ENCODE assay signal across 17 mouse cellular contexts in genomic region chr1:155627746-155628145, GRCm38 (mm10).
"Had no signal": no experiment of that assay in that cellular context is flagged by ENCODE, and none has a peak within 500 bp of the region (broad histone marks: within the 10 kb centered on the region; RNA-seq: fewer than 3 reads in every experiment).

No protein-coding gene starts in this region.

- H3K4me1 ChIP-seq: lung, embryonic 15.5 days; megakaryocyte, embryonic 14.5 days; midbrain, embryonic 13.5 days; midbrain, embryonic 15.5 days; neural tube, embryonic 12.5 days; stomach, embryonic 15.5 days had no signal

- ATAC-seq: lung, postnatal 0 days; midbrain, embryonic 13.5 days; midbrain, embryonic 15.5 days had no signal

- H3K9ac ChIP-seq: lung, embryonic 15.5 days; midbrain, embryonic 13.5 days; midbrain, embryonic 15.5 days; neural tube, embryonic 12.5 days; stomach, embryonic 15.5 days had no signal

- DNase-seq: lung, adult 2 months; lung, postnatal 14 days; lung, postnatal 36 days; right cerebral cortex, postnatal 14 days; thymus, adult 18-20 months; thymus, postnatal 14 days; thymus, postnatal 36 days had no signal

- H3K4me3 ChIP-seq: lung, embryonic 15.5 days; megakaryocyte, embryonic 14.5 days; midbrain, embryonic 13.5 days; midbrain, embryonic 15.5 days; neural tube, embryonic 12.5 days; stomach, embryonic 15.5 days had no signal

- H3K36me3 ChIP-seq: midbrain, embryonic 15.5 days; neural tube, embryonic 12.5 days; stomach, embryonic 15.5 days had no signal

- H3K27me3 ChIP-seq: lung, embryonic 15.5 days; megakaryocyte, embryonic 14.5 days; midbrain, embryonic 13.5 days; midbrain, embryonic 15.5 days; neural tube, embryonic 12.5 days; stomach, embryonic 15.5 days had no signal

- H3K9me3 ChIP-seq: lung, embryonic 15.5 days; megakaryocyte, embryonic 14.5 days; midbrain, embryonic 13.5 days; midbrain, embryonic 15.5 days; neural tube, embryonic 12.5 days; stomach, embryonic 15.5 days had no signal

- H3K27ac ChIP-seq: lung, embryonic 15.5 days; macrophage; midbrain, embryonic 13.5 days; midbrain, embryonic 15.5 days; neural tube, embryonic 12.5 days; stomach, embryonic 15.5 days; stomach, postnatal 0 days had no signal

- H3K4me2 ChIP-seq: lung, embryonic 15.5 days; midbrain, embryonic 11.5 days; midbrain, embryonic 13.5 days; midbrain, embryonic 15.5 days; neural tube, embryonic 12.5 days; stomach, embryonic 15.5 days had no signal
